Mouse (Mus musculus) limb, embryonic 12.5 days (tissue): Measurements from ENCODE around the gene Rnf208. TPM values are rescaled to one million over a fixed set of nuclear protein-coding genes. Genes with fewer than 3 reads are reported as not detected.

Experiments used
- ATAC-seq: fragments of 200-750 bp; cut with Nextera tagmentation; 2 replicates; pipeline ENCODE4 v1.8.0; 2017; ENCODE audit warnings: low read depth, moderate TSS enrichment; ENCODE audit not compliant: insufficient number of reproducible peaks, insufficient read depth, low FRiP score, low TSS enrichment
- H3K27ac ChIP-seq: fragments of 300-500 bp; sonication (generic); 2 replicates; pipeline ENCODE4 v1.5.1; 2016; ENCODE audit warnings: mild to moderate bottlenecking, moderate library complexity
- H3K27me3 ChIP-seq: fragments of 300-500 bp; sonication (generic); 2 replicates; pipeline ENCODE4 v1.6.1; 2016; ENCODE audit warnings: mild to moderate bottlenecking, moderate library complexity
- H3K36me3 ChIP-seq: fragments of 300-500 bp; sonication (generic); 2 replicates; pipeline ENCODE4 v1.6.1; 2016; ENCODE audit warnings: mild to moderate bottlenecking, moderate library complexity
- H3K4me1 ChIP-seq: fragments of 300-500 bp; sonication (generic); replicated peaks from 2 replicates; pipeline ENCODE4 v1.6.1; 2016
- H3K4me2 ChIP-seq: fragments of 300-500 bp; sonication (generic); 2 replicates; pipeline ENCODE4 v1.6.1; 2016; ENCODE audit warnings: mild to moderate bottlenecking, moderate library complexity
- H3K4me3 ChIP-seq: fragments of 300-500 bp; sonication (generic); replicated peaks from 2 replicates; pipeline ENCODE4 v1.5.1; 2016; ENCODE audit warnings: mild to moderate bottlenecking
- H3K9ac ChIP-seq: fragments of 300-500 bp; sonication (generic); replicated peaks from 2 replicates; pipeline ENCODE4 v1.6.1; 2016; ENCODE audit warnings: mild to moderate bottlenecking, moderate library complexity
- H3K9me3 ChIP-seq: fragments of 300-500 bp; sonication (generic); 2 replicates; pipeline ENCODE4 v1.6.1; 2016; ENCODE audit warnings: mild to moderate bottlenecking, moderate library complexity
- WGBS: fragments of 180-500 bp; shearing (Covaris S2); methylation state at CpG from one replicate; pipeline ENCODE4 v1.1.7; 2016; 5-methylcytosine and 5-hydroxymethylcytosine counted together
- polyA plus RNA-seq: library from polyadenylated mRNA; unstranded; fragments of >200 nt; fragmentation: Nextera tagmentation; extraction: Ambion mirVana; gene quantifications from 2 replicates; pipeline ENCODE4 v1.2.1, GENCODE M21; 2016

The Rnf208 gene
- polyA plus RNA-seq, 1 experiment from 2014 or later: 7.2 TPM

DNA sequence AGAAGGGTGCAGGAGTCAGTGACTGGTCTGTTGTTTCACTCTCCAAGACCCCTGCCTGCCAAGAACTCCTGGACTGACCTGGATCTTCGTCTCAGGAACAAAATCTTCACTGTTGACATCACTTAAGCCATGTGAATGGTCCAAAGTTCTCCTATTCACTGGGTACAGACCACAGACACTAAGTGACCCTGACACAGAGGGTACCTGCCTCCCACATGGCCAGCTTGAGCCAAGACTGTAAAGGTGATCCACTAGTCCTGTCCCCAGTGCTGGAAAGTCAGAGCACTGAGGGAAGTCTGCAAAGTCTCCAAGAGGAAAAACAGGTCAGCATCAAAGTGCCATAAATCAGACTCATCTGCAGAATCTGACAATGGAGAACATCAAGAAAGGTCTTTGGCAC is 34.5 kb upstream of the Rnf208 start:
- H3K4me2 ChIP-seq: no peak overlapping the region
- H3K27me3 ChIP-seq: no peaks in the 10 kb centered on the region
- ATAC-seq: no peak
- peaks cover 64% of the 10 kb centered on the region for H3K36me3 ChIP-seq
- H3K9me3 ChIP-seq: no peaks in the 10 kb centered on the region
- no peak overlapping the region for H3K27ac ChIP-seq
- 84% methylated on average over 1 of the region's 1 CpGs for WGBS
- peaks cover 14% of the 10 kb centered on the region for H3K4me1 ChIP-seq
- H3K9ac ChIP-seq: no peak overlapping the region
- no peak overlapping the region for H3K4me3 ChIP-seq

DNA sequence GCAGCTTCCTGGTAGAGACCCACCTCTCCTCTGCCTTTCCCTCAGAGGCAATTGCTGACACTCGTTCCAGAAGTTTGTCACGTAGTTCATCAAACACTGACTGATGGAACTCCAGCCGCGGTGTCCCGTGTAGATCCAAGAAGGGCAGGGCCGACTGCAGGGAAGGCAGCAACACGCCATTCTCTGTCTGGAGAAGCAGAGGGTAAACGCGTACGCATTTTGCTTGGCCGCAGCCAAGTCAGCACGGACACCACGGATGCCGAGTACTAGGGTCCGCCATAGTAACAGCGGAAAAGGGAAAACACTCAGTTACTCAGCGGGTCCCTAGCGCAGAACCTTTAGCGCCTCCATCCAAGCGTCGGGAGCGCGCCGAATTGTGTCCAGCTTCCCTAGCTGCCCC is 31.4 kb upstream of the Rnf208 start:
- Histone ChIP-seq H3K4me3 (peak overlapping the region; percentile 83), H3K36me3 (peaks cover 33% of the 10 kb centered on the region), H3K4me2 (peak overlapping the region; percentile 94), H3K9ac (peak overlapping the region; percentile 90), H3K27me3 (peaks cover 19% of the 10 kb centered on the region), H3K27ac (peak overlapping the region; percentile 92), H3K4me1 (peaks cover 14% of the 10 kb centered on the region), H3K9me3 (no peaks in the 10 kb centered on the region)
- no peak for ATAC-seq
- WGBS: under 1% methylated on average over 24 of the region's 24 CpGs

DNA sequence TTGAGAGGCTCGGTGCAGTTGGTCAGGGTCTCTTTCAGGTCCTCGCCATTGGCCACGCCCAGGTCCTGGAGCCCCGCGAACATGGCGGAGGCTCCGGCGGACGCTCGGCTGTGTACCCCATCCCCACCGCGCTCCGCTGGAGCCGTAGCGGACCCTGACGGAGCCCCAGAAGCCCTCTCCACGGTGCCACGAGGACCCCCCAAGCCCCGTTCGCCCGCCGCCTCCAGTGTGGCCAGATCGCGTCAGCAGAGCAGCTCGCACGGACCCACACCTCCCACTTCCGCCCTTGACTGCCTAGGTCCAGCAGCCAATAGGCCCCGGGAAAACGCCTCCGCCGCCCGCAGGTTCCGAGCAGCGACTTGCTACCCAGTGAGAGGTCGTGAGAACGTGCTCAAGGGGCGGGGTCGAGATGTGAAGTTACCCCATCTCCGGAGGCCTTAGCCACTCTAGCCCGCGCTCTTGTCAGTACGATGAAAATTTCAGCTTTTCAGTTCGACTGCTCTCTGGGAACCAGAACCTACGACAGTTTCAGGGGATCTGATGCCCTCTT is 30.9 kb upstream of the Rnf208 start, which contains the start of gene Nelfb:
Gene Nelfb, minus strand, starts transcription at position 369 of the 550 bp plus-strand sequence.
- Histone ChIP-seq H3K36me3 (peaks cover 28% of the 10 kb centered on the region), H3K9ac (peak within 1 kb of the TSS; percentile 90), H3K4me3 (peak within 1 kb of the TSS; percentile 83), H3K4me1 (peaks cover 14% of the 10 kb centered on the region), H3K4me2 (peak within 1 kb of the TSS; percentile 94), H3K9me3 (no peaks in the 10 kb centered on the region), H3K27ac (peak within 1 kb of the TSS; percentile 92), H3K27me3 (peaks cover 22% of the 10 kb centered on the region)
- peak; percentile 85 for ATAC-seq
- WGBS: under 1% methylated on average over 44 of the region's 44 CpGs

DNA sequence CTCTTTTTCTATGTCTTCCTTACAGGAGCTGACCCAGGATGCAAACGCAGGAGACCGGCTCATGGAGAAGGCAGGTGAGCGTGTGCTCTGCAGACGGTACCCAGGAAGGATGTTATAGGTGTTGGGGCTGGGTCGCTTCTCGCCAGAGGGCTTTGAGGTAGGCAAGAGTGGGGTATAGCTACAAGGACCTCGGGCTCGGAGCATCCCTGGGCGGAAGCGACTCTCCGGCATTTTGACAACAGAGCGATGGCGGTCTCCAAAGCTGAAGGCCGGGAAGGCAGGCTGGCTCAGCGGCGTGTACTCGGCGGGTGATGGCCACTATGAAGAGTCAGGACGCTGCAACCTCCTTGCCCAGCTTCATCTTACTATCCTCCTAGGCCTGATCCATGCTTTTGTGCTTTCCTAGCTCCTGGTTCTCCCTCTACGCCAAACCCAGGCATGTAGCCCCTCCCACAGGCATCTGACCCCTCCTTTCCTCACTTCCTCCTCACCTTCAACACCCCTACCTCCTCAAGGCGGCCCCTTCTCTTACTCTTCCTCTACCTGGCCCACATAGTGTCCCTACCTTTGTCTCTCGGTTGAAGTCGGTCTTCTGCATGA is 28.7 kb upstream of the Rnf208 start:
- Histone ChIP-seq H3K27ac (no peak overlapping the region), H3K27me3 (peaks cover 22% of the 10 kb centered on the region), H3K36me3 (peaks cover 6% of the 10 kb centered on the region), H3K4me2 (no peak overlapping the region), H3K9me3 (no peaks in the 10 kb centered on the region), H3K9ac (no peak overlapping the region), H3K4me3 (no peak overlapping the region), H3K4me1 (peaks cover 14% of the 10 kb centered on the region)
- ATAC-seq: no peak
- WGBS: 55% methylated on average over 23 of the region's 23 CpGs

DNA sequence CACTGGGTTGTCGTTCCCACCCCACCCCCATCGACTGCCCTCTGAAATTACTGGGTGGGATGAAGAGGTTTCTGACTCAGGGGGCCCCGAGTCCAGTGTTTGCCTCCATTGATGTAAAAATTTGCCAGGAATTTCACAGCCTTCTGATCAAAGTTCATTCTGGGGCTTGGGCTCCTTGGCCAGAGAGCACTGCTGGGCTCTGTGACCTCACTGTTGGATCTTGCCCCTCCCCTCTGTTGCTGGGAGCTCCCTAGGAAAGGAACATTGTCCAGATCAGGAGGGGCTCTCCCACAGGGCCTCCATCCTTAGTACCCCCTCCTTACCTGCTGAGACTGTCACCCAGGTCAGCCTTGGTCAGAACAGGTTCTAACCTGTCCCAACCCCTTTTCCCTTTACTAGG is 27.6 kb upstream of the Rnf208 start, which contains the start of gene Stpg3:
Gene Stpg3, minus strand, starts transcription at position 194 of the 400 bp plus-strand sequence.
- H3K36me3 ChIP-seq: no peaks in the 10 kb centered on the region; the same call in 1 of the 2 replicates
- no peak within 1 kb of the TSS for H3K4me3 ChIP-seq
- H3K27me3 ChIP-seq: peaks cover 22% of the 10 kb centered on the region
- 78% methylated on average over 3 of the region's 3 CpGs for WGBS
- H3K9ac ChIP-seq: no peak within 1 kb of the TSS
- H3K27ac ChIP-seq: no peak within 1 kb of the TSS
- H3K4me1 ChIP-seq: peaks cover 10% of the 10 kb centered on the region
- H3K4me2 ChIP-seq: no peak within 1 kb of the TSS
- no peak for ATAC-seq
- H3K9me3 ChIP-seq: no peaks in the 10 kb centered on the region

DNA sequence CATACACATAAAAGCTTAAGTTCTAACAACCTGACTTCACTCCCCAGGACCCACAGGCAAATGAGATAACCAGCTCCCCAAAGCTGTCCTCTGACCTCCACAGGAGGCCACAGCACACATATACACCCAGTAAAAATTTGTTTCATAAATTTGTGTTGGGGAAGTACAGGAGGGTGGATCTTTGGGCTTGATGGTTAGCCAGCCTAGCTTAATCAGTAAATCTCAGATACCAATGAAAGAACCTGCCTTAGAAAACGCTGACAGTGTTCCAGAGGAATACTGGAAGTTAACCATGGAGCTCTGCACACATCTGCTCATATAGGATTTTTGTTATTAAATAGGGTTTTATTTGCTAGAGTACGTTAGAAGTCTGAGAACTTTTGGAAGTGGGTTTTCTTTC is 24.4 kb upstream of the Rnf208 start:
- no peak for ATAC-seq
- H3K36me3 ChIP-seq: peaks cover 12% of the 10 kb centered on the region
- 61% methylated on average over 2 of the region's 2 CpGs for WGBS
- H3K4me2 ChIP-seq: no peak overlapping the region
- peaks cover 22% of the 10 kb centered on the region for H3K27me3 ChIP-seq
- H3K9me3 ChIP-seq: no peaks in the 10 kb centered on the region
- H3K4me3 ChIP-seq: no peak overlapping the region
- no peak overlapping the region for H3K27ac ChIP-seq
- no peak overlapping the region for H3K9ac ChIP-seq
- H3K4me1 ChIP-seq: no peaks in the 10 kb centered on the region

DNA sequence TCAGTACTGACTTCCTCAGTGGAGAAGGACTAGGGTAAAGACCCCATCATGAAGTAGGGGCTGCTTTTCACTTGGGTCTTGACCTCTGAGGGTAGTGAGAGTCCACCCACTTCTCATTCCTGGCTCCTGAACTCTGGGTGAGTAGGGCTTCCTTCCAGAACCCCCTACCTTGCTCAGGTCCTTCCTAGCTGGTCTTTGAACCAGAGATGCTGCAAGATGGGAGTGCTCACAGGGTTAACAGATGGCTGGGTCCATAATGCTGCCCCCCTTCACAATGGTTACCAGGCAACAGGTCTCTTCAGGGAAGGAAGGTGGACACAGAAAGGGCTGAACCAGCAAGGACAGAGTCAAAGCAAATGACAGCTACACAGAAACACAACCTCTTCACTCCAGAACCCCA is 23.6 kb upstream of the Rnf208 start, which contains the start of gene Fam166a:
Gene Fam166a, plus strand, starts transcription at position 301 of the 400 bp plus-strand sequence.
- H3K4me3 ChIP-seq: no peak within 1 kb of the TSS
- H3K27ac ChIP-seq: no peak within 1 kb of the TSS
- no peaks in the 10 kb centered on the region for H3K9me3 ChIP-seq
- H3K4me1 ChIP-seq: peaks cover 5% of the 10 kb centered on the region
- peaks cover 16% of the 10 kb centered on the region for H3K27me3 ChIP-seq
- H3K4me2 ChIP-seq: no peak within 1 kb of the TSS
- no peak for ATAC-seq
- H3K9ac ChIP-seq: no peak within 1 kb of the TSS
- H3K36me3 ChIP-seq: peaks cover 19% of the 10 kb centered on the region

DNA sequence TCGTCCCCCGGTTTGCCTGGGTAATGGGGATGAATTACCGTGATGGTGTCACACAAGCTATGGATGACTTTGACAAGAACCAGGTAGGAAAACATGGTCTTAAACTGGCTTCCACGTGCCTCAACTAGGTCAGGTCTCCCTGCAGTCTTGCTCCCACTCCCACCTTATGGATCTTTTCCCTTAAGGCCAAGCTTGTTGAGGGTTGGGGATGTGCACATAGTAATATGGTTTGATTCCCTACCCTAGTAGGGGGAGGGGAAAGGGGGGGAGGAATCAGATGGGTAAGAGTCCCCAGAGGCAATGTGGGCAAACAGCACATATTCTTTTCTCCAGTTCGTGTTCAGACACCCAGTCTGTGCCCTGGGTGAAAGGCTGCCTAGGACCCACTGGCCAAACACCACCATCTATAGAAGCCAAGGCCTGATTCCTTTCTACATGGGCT is 20.7 kb upstream of the Rnf208 start:
- WGBS: 63% methylated on average over 5 of the region's 5 CpGs
- no peak overlapping the region for H3K27ac ChIP-seq
- H3K9me3 ChIP-seq: no peaks in the 10 kb centered on the region
- H3K27me3 ChIP-seq: no peaks in the 10 kb centered on the region
- H3K4me3 ChIP-seq: no peak overlapping the region
- no peak overlapping the region for H3K4me2 ChIP-seq
- ATAC-seq: no peak
- H3K4me1 ChIP-seq: peaks cover 15% of the 10 kb centered on the region
- peaks cover 21% of the 10 kb centered on the region for H3K36me3 ChIP-seq
- H3K9ac ChIP-seq: no peak overlapping the region

DNA sequence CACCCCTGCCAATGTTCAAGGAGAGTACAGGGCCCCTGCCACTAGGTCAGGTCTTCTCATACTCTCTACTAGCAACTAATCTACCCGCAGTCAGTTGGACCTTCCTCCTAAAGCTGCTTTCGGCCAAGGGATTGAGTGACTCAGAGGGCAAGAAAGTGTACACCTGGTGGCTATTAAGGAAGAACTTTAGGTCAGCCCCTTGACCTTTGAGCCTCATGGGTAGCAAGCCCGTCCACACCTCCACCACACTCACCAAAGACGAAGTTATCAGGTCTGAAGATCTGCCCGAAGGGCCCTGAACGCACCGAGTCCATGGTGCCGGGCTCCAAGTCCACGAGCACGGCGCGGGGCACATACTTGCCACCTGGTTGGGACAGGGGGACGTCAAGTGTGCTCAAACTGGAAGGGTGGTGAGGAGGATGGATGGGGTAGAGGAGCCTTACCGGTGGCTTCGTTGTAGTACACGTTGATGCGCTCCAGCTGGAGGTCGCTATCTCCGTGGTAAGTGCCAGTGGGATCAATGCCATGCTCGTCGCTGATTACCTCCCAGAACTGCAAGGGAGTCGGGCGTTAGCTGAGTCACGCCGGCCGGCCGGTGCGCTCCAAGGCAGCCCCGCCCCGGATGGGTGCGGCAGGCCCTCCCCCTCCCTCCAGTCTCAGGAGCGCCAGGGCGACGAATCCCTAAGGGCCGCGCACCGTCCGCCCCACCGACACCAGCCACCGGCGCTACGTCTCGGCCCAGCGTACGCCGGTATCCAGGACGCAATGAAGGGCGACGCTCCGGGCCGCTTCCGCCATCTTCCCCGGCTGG is 18.2 kb upstream of the Rnf208 start:
- no peaks in the 10 kb centered on the region for H3K9me3 ChIP-seq
- WGBS: 1% methylated on average over 53 of the region's 53 CpGs
- H3K27ac ChIP-seq: peak overlapping the region; percentile 93
- ATAC-seq: peak; percentile 9; the same call in 1 of the 2 replicates
- peak overlapping the region; percentile 80 for H3K9ac ChIP-seq
- peak overlapping the region; percentile 92 for H3K4me2 ChIP-seq
- peaks cover 15% of the 10 kb centered on the region for H3K4me1 ChIP-seq
- peak overlapping the region; percentile 87 for H3K4me3 ChIP-seq
- H3K27me3 ChIP-seq: no peaks in the 10 kb centered on the region
- peaks cover 21% of the 10 kb centered on the region for H3K36me3 ChIP-seq

DNA sequence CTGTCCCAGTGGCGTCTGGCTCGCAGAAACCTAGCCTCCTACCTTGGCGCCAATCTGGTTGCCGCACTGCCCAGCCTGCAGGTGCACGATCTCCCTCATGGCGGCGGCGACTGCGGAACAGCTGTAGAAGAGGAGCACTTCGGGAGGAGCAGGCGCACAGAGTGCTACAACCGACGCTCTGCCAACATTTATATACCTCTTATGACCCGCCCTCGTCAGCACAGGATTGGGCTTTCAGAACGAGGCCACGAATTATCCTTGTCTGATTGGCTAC is 17.6 kb upstream of the Rnf208 start, which contains the start of gene Tubb4b:
Gene Tubb4b, minus strand, starts transcription at position 211 of the 274 bp plus-strand sequence.
- 0 out of 2 replicates have a peak, but pooled peaks cover 2% of the 10 kb centered on the region for H3K27me3 ChIP-seq
- peak within 1 kb of the TSS; percentile 87 for H3K4me3 ChIP-seq
- H3K4me2 ChIP-seq: peak within 1 kb of the TSS; percentile 92
- 0% methylated on average over 17 of the region's 17 CpGs for WGBS
- peak within 1 kb of the TSS; percentile 96 for H3K27ac ChIP-seq
- H3K9ac ChIP-seq: peak within 1 kb of the TSS; percentile 80
- H3K4me1 ChIP-seq: peaks cover 15% of the 10 kb centered on the region
- ATAC-seq: no peak
- peaks cover 21% of the 10 kb centered on the region for H3K36me3 ChIP-seq
- no peaks in the 10 kb centered on the region for H3K9me3 ChIP-seq
